Mouse (Mus musculus): ENCODE measurements at regions not wholly inside any gene's neighbourhood (a gene's known extent, or its start where the extent isn't known, plus 50 kb on each side); places are given as distances from the start of the nearest gene placed in this dataset.
A peak's percentile ranks its signal among the peaks of the same experiment; 100 is the strongest.

- Histone ChIP-seq H3K27me3 (ENCODE audit: insufficient read depth, low read length) (no peaks in the 10 kb centered on the region), H3K4me3 (ENCODE audit: low read depth, low read length) (no peak overlapping the region), H3K27ac (ENCODE audit: low read depth, low read length) (no peak overlapping the region), H3K4me1 (ENCODE audit: insufficient read depth) (no peaks in the 10 kb centered on the region), H3K4me2 (ENCODE audit: low read depth) (no peak overlapping the region), H3K9ac (no peak overlapping the region), H3K9me3 (ENCODE audit: low read length) (no peaks in the 10 kb centered on the region), H3K36me3 (ENCODE audit: insufficient read depth) (no peaks in the 10 kb centered on the region)
- DNase-seq (no peak), ATAC-seq (no peak)
- no peak for TF ChIP-seq CTCF (IDR thresholded peaks at IDR 0.05; ENCODE audit: low read depth)
- 72% methylated on average over 4 of the region's 4 CpGs for WGBS
Measured at GRCm38 (mm10) chr15:62162648-62163194, 1239.9 kb upstream of the A1bg start.

DNA sequence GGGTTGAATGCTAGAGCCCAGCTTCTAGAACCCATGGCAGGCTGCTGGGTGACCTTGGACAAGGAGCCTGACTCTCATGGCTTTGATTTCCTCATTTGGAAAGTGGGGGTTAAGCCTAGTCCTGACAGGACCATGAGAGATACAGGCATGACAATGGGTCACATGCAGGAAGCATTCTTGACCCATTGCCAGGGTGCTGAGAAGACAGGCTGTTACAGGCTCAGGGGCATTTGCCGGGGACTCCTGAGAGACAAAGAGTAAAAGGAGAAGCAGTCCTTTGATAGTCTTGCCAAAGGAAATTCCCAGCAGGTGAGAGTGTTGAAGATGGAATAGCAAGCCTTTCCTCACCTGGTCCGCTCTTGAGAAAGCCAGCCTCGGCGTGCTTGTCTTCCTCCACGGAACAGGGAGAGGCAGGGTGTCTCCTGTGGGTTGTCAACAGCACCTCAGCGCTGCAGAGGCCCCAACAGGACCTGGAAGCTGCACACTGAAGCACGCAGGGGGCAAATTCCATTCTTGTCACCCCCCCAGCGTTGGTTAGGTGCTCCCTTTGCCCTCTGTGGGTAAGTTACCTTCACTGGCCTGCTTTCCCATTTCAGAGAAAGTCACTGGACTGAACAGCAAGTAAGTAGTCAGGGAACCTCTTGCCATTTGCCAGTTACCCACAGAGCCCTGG, 1239.3 kb upstream of the A1bg start:
- Histone ChIP-seq H3K9ac (no peak overlapping the region), H3K36me3 (ENCODE audit: insufficient read depth) (no peaks in the 10 kb centered on the region), H3K27ac (ENCODE audit: low read depth, low read length) (no peak overlapping the region), H3K4me1 (ENCODE audit: insufficient read depth) (no peaks in the 10 kb centered on the region), H3K27me3 (ENCODE audit: insufficient read depth, low read length) (no peaks in the 10 kb centered on the region), H3K4me3 (ENCODE audit: low read depth, low read length) (no peak overlapping the region), H3K9me3 (ENCODE audit: low read length) (no peaks in the 10 kb centered on the region), H3K4me2 (ENCODE audit: low read depth) (no peak overlapping the region)
- TF ChIP-seq CTCF (IDR thresholded peaks at IDR 0.05; ENCODE audit: low read depth): no peak
- ATAC-seq: no peak
- DNase-seq: no peak
- WGBS: 72% methylated on average over 8 of the region's 8 CpGs

- Histone ChIP-seq H3K36me3 (ENCODE audit: insufficient read depth) (no peaks in the 10 kb centered on the region), H3K27me3 (ENCODE audit: insufficient read depth, low read length) (no peaks in the 10 kb centered on the region), H3K27ac (ENCODE audit: low read depth, low read length) (no peak overlapping the region), H3K9ac (no peak overlapping the region), H3K4me2 (ENCODE audit: low read depth) (no peak overlapping the region), H3K4me3 (ENCODE audit: low read depth, low read length) (no peak overlapping the region), H3K9me3 (ENCODE audit: low read length) (no peaks in the 10 kb centered on the region), H3K4me1 (ENCODE audit: insufficient read depth) (no peaks in the 10 kb centered on the region)
- 85% methylated on average over 8 of the region's 8 CpGs for WGBS
- DNase-seq (no peak), ATAC-seq (no peak)
- no peak for TF ChIP-seq CTCF (IDR thresholded peaks at IDR 0.05; ENCODE audit: low read depth)
Measured at GRCm38 (mm10) chr15:62161061-62161460, 1238.2 kb upstream of the A1bg start.

GRCm38 (mm10) chr15:62158875-62159675, 1236.3 kb upstream of the A1bg start:
- no peak for TF ChIP-seq CTCF (IDR thresholded peaks at IDR 0.05; ENCODE audit: low read depth)
- no peak overlapping the region for H3K9ac ChIP-seq
- no peaks in the 10 kb centered on the region for H3K4me1 ChIP-seq (ENCODE audit: insufficient read depth)
- H3K4me3 ChIP-seq (ENCODE audit: low read depth, low read length): no peak overlapping the region
- ATAC-seq (no peak), DNase-seq (no peak)
- H3K9me3 ChIP-seq (ENCODE audit: low read length): no peaks in the 10 kb centered on the region
- no peak overlapping the region for H3K27ac ChIP-seq (ENCODE audit: low read depth, low read length)
- 92% methylated on average over 8 of the region's 8 CpGs for WGBS
- no peaks in the 10 kb centered on the region for H3K36me3 ChIP-seq (ENCODE audit: insufficient read depth)
- no peaks in the 10 kb centered on the region for H3K27me3 ChIP-seq (ENCODE audit: insufficient read depth, low read length)
- H3K4me2 ChIP-seq (ENCODE audit: low read depth): no peak overlapping the region

DNA sequence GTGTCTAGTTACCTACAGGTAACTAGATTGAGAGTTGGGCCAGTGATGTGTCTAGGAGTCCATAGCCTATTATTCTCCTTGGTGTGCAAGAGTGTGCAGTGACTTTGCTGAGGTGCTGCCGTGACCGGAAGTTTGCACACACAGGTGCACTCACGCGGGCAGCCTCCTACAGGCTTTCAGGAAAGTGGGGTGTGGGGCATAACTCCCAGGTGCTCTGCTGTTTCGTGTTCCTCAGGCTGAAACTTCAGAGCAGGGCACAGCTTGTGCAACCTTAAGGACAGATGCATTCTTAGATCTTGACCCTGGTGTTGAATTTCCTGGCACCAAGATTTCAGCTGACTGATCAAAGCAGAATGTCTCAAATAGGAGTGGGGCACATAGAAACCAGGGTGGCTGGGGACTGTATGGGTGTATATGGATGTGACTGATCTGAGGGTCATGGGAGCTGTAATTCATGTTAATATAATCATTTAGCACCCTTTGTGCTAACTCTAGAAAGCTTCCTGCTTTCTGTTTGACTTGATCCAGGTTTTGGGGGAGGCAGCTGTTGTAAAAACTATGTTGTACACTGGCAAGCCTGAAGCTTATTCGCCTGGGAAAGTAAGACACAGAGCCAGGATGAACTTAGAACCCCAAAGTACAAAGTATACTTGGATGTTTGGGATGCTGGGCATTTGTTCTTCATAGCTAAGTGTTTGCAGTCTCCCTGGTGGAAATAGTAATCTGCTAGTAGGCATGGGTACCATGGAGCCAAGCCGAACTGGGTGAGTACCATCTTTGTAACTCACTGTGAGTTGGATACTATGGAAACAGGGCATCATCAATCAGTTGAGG, 1234.6 kb upstream of the A1bg start:
- Histone ChIP-seq H3K27ac (ENCODE audit: low read depth, low read length) (no peak overlapping the region), H3K36me3 (ENCODE audit: insufficient read depth) (no peaks in the 10 kb centered on the region), H3K27me3 (ENCODE audit: insufficient read depth, low read length) (no peaks in the 10 kb centered on the region), H3K9me3 (ENCODE audit: low read length) (no peaks in the 10 kb centered on the region), H3K4me2 (ENCODE audit: low read depth) (no peak overlapping the region), H3K4me3 (ENCODE audit: low read depth, low read length) (no peak overlapping the region), H3K9ac (no peak overlapping the region), H3K4me1 (ENCODE audit: insufficient read depth) (no peaks in the 10 kb centered on the region)
- TF ChIP-seq CTCF (IDR thresholded peaks at IDR 0.05; ENCODE audit: low read depth): no peak
- no peak for ATAC-seq
- 97% methylated on average over 7 of the region's 7 CpGs for WGBS
- no peak for DNase-seq

GRCm38 (mm10) chr15:62153222-62153621, 1230.4 kb upstream of the A1bg start:
- Histone ChIP-seq H3K4me1 (ENCODE audit: insufficient read depth) (no peaks in the 10 kb centered on the region), H3K9me3 (ENCODE audit: low read length) (no peaks in the 10 kb centered on the region), H3K4me3 (ENCODE audit: low read depth, low read length) (no peak overlapping the region), H3K9ac (no peak overlapping the region), H3K27me3 (ENCODE audit: insufficient read depth, low read length) (no peaks in the 10 kb centered on the region), H3K27ac (ENCODE audit: low read depth, low read length) (no peak overlapping the region), H3K4me2 (ENCODE audit: low read depth) (no peak overlapping the region), H3K36me3 (ENCODE audit: insufficient read depth) (no peaks in the 10 kb centered on the region)
- DNase-seq: peak; percentile 20
- no peak for ATAC-seq
- no peak for TF ChIP-seq CTCF (IDR thresholded peaks at IDR 0.05; ENCODE audit: low read depth)
- WGBS: 48% methylated on average over 9 of the region's 9 CpGs
